Mouse (Mus musculus) adrenal gland, postnatal 25 days (tissue): ENCODE data around the gene Gm17019. TPM values are rescaled to one million over a fixed set of nuclear protein-coding genes. Genes with fewer than 3 reads are reported as not detected.
"Not testable (repeated sequence)": the region's sequence is repeated elsewhere in the genome, so short reads cannot be mapped to it uniquely, and the experiment has no call there.

Source experiments
- DNase-seq: peaks from one replicate; pipeline ENCODE4 v3.0.0; 2021; ENCODE audit warnings: mixed read lengths
- total RNA-seq: library from RNA; stranded (reverse); gene quantifications from 2 replicates; pipeline ENCODE4 v1.2.3, GENCODE M21; 2021

Gm17019 gene
- total RNA-seq, 1 experiment from 2014 or later: not detected

- not testable (repeated sequence) for DNase-seq
Measured at GRCm38 (mm10) chr5:14996670-14997249, 36.0 kb downstream of the Gm17019 start.

GRCm38 (mm10) chr5:14994124-14994523 lies 38.7 kb downstream of the Gm17019 start:
- DNase-seq: not testable (repeated sequence)

- not testable (repeated sequence) for DNase-seq
Measured at GRCm38 (mm10) chr5:14990375-14991158, 42.2 kb downstream of the Gm17019 start.

- DNase-seq: not testable (repeated sequence)
Measured at GRCm38 (mm10) chr5:14986649-14987387, 46.0 kb downstream of the Gm17019 start.

Other genes with a start within 250 kb of the Gm17019 start
- not detected in 2 replicates for gene Gm9758, start 118.1 kb downstream of the Gm17019 start, total RNA-seq
- not detected in 2 replicates for gene Speer4e, start 94.6 kb downstream of the Gm17019 start, total RNA-seq
- not detected in 2 replicates for gene Gm10354, start 54.1 kb downstream of the Gm17019 start, total RNA-seq